Mouse (Mus musculus) spleen, adult 12 weeks (tissue): ENCODE results near the gene Tmem211.

Experiments used
- DNase-seq: peaks from one replicate; pipeline ENCODE4 v3.0.0; 2022; ENCODE audit warnings: low spot score

Tmem211 gene

DNA sequence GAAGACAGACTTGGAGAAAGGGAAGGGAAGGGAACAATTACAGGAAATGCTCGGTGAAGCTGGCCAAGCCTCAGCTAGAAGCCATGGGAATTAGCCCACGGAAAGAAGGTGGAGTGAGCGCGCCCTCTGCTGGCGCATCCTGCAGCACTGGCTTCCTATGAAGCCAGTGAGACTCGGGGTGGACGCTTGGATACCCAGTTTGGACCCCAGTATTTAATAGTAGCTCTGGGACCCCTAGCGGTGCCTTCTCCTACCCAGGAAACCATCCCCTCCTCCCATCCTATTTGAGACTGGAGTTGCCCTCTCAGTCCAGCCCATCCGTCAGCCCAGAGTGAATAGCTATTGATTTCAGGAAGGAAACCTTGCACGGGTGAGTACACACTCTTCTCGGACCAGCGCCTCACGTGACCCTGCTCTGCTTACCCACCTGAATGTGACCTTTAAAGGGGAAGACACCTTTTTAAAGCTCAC is at the start of gene Tmem211:
TSS of gene Tmem211 (plus strand) at position 278 of the 471 bp plus-strand sequence.
- peak; percentile 23 for DNase-seq

DNA sequence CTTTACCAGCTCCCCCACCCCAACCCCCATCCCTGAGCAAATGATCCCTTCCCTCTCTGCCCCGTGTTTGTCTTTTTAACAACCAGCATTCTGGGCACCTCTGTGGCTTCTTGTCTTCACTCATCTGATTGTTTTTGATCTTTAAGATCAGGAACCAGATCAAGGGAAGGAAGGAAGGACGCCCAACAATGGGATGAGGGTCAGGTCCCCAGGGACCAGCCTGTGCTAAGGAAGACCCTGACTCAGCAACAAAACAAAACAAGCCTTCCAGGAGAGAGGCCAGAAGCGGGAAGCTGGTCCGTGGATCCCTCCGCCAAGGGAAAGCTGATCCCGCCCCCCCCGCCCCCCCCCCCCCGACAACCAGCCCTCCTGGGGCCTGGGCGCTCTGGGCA is 47.3 kb upstream of the Tmem211 start:
- no peak for DNase-seq

GRCm38 (mm10) chr5:113179843-113180682 is 46.6 kb upstream of the Tmem211 start:
- peak; percentile 62 for DNase-seq

DNA sequence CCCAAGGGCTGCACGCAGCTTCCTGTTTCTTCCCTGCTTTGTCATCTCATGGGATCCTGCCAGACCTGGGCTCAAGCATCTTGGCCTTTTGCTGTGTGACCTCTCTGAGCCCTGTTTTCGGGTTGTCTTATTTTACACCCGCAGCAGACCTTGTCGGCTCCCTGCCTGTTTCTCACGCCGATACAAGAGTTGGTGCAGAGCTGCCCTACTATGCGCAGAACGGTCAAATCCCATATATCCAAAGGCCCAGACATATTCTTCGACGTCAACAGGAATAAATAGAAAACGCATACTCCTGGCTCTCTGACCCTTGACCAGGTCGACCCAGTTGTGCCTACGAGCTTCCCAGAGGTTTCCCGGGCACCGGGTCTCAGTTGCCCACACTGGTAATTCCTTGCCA is 46.0 kb upstream of the Tmem211 start:
- no peak for DNase-seq

DNA sequence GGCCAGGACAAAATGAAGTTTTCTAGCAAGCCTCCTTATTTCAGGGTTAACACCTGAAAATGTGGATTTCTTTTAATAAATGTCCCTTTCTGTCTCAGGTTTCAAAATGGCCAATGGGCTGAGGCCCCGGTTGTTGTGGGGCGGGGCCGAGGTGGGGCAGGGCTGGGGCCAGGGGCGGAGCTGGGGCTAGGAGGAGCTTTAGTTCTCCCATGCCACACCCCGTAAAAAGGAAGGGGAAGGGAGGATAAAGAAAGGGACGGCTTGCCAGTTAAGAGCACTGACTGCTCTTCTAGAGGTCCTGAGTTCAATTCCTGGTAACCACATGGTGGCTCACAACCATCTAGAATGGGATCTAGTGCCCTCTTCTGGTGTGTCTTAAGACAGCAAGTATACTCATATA is 45.3 kb upstream of the Tmem211 start:
- DNase-seq, result no peak

GRCm38 (mm10) chr5:113190558-113190957 is 36.2 kb upstream of the Tmem211 start:
- DNase-seq, result no peak

- no peak for DNase-seq
These were observed 34.8 kb upstream of the Tmem211 start for GRCm38 (mm10) chr5:113191901-113192300.

GRCm38 (mm10) chr5:113193762-113194161 is 32.9 kb upstream of the Tmem211 start:
- DNase-seq, result no peak

GRCm38 (mm10) chr5:113195451-113195850 is 31.3 kb upstream of the Tmem211 start:
- no peak for DNase-seq

DNA sequence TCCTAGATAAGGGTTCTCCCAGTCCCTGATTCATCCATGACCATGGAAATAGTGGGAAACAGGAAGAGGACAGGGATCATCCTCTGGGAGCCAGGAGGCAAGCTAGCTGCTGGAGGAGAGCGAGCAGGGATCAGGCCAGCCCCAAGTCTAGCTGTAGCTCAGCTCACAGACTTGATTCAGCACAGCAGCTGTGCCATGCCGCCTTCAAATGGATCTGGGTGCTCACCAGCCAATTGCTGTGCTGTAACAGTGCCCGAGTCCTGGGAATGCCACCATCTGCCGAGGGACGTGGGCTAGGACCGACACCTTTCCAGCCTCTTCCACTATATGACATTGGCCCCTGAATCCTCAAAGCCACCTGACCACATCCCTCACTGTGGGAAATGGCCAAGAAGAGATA is 30.8 kb upstream of the Tmem211 start:
- DNase-seq, result no peak

- DNase-seq, result no peak
These were observed 29.6 kb upstream of the Tmem211 start for GRCm38 (mm10) chr5:113196916-113197794.

DNA sequence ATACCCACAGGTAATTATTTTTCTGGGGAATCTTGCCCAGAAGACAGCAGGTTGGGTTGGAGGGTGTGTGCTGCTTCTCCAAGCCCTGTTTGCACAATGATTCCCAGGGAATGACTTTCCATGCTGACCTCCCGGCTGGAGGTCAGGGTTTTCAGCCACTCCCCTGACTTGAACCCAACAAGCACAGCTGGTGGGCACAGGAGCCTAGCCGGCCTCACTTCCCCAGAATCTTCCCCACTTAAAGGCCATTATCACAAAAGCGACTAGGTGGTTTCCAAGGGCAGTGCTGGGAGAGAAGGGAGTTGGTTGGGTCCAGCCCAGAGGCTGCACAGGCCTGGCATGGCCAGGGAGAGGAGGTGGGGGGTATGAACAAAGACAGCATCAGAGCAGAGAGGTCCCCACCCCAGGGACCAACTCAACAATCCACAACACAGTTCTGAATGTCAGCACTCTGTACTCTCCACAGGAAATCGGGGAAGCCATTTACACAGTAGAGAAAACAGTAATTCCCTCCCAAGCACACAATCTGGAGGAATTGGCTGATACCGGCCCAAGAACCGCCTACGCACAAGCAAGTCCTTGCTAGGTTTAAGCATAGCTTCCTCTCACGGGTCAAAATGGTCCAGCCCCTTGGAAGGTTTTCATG is 27.5 kb upstream of the Tmem211 start:
- DNase-seq, result no peak

GRCm38 (mm10) chr5:113199772-113200134 is 27.0 kb upstream of the Tmem211 start:
- no peak for DNase-seq

- no peak for DNase-seq
These were observed 22.5 kb upstream of the Tmem211 start for GRCm38 (mm10) chr5:113204193-113204592.

GRCm38 (mm10) chr5:113206670-113207352 is 19.9 kb upstream of the Tmem211 start:
- DNase-seq, result no peak

GRCm38 (mm10) chr5:113208048-113208447 is 18.7 kb upstream of the Tmem211 start:
- no peak for DNase-seq

DNA sequence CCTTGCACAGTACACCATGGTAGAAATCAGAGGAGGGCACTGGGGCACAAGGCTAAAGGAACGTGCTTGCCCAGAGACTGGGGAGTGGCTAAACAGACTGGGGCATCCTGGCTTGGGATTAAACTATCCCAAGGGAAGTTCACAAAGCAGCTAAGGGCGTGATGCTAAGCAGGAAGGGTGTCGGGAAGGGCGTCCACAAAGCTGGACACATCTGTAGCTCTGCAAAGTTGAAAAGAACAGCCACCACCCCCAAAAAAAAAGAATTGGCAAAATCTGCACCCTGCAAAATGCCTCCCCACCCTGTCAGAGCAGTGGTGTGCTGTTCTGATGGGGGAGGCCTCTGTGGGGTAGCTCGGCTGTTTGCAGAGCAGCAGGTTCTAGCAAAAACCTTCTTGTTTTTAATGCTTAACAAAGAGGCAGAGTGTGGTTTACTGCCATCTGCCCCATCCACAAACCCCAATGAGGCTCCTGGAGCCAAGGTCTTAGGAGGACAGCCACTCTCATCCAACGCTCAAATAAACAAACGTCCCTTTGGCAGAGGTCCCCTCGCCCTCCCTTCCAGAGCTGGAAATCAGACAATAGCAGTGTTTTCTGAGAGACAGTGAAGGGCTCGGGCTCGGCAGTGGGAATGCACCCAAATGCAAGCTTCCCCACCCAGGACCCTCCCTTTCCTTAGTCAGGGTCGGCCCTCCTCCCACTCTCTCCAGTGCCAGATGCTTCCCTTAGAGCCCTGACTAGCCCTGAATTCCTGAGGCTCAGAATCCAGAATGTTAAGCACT is 17.9 kb upstream of the Tmem211 start:
- no peak for DNase-seq

DNA sequence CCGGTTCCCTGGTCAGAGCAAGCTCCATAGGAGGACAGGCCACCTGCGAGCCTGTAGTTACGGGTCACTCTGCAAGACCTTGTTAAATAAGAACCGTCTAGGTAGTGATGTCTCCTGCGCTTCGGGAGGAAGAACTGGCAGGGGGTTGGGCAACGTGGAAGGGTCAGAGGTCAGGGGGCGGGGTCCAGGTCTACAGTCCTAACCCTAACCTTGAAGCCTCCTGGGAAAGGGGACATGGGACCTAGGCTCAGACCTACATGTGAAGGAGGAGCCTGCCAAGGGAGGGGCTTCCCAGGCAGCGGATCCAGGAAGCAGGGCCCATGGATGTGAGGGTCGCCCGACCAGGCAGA is 17.3 kb upstream of the Tmem211 start:
- DNase-seq, result no peak

GRCm38 (mm10) chr5:113209898-113210297 is 16.8 kb upstream of the Tmem211 start:
- DNase-seq, result no peak

DNA sequence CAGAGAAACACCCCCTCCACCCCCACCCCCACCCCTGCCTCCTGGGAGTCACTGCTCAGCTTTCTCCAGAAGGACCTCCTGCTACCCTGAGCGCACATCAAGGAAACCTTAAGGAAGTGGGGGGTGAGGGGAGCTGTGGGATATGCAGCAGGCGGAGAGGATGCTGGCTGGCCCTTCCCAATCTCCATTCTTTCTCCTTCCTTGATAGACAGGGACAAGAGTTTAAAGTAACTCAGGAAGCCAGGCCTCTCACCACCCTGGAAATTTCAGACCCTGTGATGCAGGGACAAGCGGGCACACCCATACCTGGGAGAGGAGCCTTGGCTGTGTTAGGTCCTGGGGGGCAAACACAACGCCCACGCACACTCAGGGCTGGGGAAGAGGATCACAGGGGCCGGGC is 16.4 kb upstream of the Tmem211 start:
- no peak for DNase-seq

GRCm38 (mm10) chr5:113212156-113212835 is 14.4 kb upstream of the Tmem211 start:
- no peak for DNase-seq
